Mouse (Mus musculus) left cerebral cortex, postnatal 25 days (tissue): Measurements from ENCODE around the gene Ybx2. TPM values are rescaled to one million over a fixed set of nuclear protein-coding genes. Genes with fewer than 3 reads are reported as not detected.
"Not testable (repeated sequence)": the region's sequence is repeated elsewhere in the genome, so short reads cannot be mapped to it uniquely, and the experiment has no call there.

ENCODE experiments used
- DNase-seq, 2 experiments: peaks; one replicate each; pipeline ENCODE4 v3.0.0; 2022; ENCODE audit warnings: low spot score in 2 of 2, mixed read lengths in 1 of 2
- intact Hi-C: fragments of 180-260 bp; cut with DNase I; formaldehyde crosslinking; loops from one replicate; pipeline ENCODE4 v1.15.1; 2025
- total RNA-seq, 2 experiments: library from RNA; stranded (reverse); gene quantifications; 2 replicates each; pipeline ENCODE4 v1.2.3; 2021

Gene Ybx2
- total RNA-seq, 2 experiments from 2014 or later, result 6.1 to 10.7 TPM

DNA sequence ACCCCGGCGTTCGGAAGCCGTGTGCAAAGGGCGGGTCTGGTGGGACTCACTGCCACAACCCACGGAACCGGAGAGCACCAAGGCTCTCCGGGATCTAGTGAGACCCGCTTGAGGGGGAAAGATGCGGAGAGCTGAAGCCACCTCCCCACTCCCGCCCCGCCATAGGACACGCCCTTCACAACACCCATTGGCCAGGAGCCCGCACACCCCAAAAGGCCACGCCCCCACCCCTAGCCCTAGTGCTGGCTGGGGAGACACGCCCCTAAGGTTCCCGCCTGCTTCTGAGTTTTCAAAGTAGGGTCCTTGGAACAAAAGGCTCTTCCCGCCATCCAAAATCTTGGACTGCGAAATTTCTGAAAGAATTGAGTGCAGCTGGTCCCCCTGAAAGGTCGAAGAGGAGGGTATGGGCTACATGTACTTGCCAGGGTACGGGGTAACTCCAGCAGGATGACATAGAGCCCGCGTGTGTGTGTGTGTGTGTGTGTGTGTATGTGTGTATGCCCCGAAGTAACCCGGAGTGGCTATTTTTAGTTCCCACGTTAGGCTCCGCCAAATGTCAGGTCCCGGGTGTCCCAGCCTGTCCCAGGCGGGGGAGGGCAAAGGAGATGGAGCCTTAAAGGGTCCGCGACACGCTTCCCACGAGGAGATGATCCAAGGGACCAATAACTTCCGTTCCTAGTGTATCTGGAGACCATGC is 12.6 kb downstream of the Ybx2 start, which contains the start of gene Slc2a4:
Gene Slc2a4 (minus strand): TSS at position 123 of the 697 bp plus-strand sequence.
- peak; percentile 23 to 35 for DNase-seq
- intact Hi-C loops, result loop anchor here (1.0 kb wide), 1 partner anchor 14 kb away; no protein-coding TSS in a partner anchor

DNA sequence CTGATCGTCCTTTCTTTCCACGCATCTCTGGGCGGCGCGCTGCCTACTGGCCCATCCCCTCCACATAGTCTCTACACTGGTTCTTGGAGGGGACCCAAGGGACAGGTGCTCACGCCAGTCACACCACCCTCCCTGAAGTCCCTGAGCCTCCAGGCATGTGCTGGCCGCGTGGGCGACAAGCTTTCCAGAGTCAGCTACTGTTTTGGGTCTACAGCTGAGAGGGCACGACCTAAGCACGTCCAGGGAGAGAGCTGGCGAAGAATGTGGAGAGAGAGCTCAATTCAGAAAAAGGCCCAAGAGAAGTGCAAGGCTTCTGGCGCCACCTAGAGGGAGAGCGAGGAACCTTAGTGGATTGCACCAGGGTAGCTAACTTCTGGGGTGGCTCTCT is 13.2 kb downstream of the Ybx2 start:
- intact Hi-C loops, result loop anchor here (1.0 kb wide), 1 partner anchor 14 kb away; no protein-coding TSS in a partner anchor
- peak; percentile 52 to 72 for DNase-seq

DNA sequence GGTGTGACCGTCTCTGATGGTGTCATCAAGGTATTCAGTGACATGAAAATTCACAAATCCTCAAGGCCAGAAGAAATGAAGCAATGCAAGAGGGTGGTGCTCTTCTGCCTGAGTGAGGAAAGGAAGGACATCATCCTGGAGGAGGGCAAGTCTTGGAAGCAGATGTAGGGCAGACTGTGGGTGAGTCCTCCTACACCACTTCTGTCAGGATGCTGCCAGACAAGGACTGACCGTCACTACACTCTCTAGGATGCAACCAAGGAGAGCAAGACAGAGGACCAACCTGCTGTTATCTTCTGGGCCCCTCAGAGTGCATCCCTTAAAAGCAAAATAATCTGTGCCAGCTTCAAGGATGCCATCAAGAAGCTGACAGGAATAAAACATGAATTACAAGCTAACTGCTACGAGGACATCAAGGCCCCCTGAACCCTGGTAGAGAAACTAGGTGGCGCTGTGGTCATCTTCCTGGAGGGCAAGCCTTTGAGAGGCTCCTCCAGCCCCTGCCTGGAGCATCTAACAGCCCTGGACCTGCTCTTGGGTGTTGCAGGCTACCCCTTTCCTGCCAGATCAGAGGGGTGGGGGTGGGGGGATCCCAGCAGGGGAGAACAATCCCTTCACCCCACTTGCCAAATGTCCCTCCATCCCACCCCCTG is 15.3 kb downstream of the Ybx2 start:
- peak in 1 of 2 experiments; percentile 32 for DNase-seq
- intact Hi-C loops, result no loop called here

DNA sequence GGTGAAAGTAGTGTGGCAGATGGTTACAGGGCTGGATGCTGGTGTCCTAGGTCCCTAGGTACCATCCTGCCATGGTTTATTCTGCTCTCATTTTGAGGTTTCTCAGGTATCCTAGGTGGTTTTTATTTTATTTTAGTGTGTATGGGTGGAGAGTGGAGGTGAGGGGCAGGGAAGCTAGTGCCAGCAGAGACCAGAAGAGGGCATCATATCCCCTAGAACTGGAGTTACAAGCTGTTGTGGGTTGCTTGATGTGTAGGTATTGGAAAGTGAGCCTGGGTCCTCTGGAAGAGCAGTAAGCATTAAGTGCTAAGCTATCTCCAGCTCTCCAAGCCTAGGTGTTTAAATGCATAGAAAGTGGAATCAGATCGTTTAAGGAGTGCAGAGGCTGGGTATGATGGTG is 16.7 kb downstream of the Ybx2 start:
- intact Hi-C loops, result no loop called here
- DNase-seq, result no peak

DNA sequence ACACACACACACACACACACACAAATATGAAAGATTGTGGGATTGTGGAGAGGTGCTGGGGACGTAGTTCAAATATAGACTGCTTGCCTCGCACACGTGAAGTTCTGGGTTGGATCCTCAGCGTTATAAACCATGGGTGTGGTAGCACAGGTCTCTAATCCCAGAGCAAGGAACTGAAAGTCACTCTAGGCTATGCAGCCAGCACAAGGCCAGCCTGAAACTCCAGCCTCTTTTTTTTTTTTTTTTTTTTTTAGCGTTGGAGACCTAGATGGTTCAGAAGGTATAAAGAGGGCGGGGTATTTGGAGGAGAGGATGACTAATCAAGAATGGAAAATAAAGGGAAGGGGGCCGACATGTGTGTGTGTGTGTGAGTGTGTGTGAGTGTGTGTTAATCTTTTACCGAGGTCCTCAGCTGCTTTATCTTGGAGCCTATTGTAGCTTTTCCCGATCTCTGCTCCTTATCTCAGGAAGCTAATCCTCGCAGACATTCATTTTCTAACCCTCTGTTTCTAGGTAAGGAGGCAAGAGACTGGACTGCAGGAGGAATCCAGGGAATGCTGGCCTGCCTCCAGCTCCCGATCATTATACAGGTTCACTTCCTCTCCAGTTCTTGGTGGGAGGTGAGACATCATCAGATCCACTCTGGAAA is 17.8 kb downstream of the Ybx2 start:
- DNase-seq, result no peak
- intact Hi-C loops, result no loop called here

DNA sequence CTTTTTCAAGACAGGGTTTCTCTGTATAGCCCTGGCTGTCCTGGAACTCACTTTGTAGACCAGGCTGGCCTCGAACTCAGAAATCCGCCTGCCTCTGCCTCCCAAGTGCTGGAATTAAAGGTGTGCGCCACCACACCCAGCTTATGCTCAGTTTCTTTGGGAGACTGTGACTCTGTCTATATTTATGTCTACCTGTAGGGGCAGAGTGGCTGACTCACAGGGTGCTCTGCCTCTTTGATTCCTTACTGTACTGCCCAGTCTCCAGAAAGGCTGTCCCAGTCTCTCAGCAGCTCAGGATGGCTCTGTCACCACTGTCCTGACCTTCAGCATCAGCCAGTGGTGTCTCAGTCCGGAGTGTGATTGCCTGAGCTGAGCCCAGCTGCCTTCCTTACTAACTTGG is 20.0 kb downstream of the Ybx2 start:
- DNase-seq, intact Hi-C loops: not testable (repeated sequence)

DNA sequence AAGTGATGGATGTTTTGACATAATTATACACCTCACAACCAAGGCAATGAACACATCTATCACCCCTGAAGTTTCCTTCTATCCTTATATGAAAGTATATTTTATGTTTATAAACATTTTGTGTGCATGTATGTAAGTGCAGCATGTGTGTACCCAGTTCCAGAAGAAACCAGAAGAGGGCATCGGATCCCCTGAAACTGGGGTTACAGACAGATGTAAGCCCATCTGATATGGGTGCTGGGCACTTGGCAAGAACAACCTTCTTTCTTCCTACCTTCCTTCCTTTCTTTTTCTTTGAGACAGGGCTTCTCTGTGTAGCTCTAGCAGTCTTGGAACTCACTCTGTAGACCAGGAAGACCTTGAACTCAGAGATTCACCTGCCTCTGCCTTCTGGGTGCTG is 20.6 kb downstream of the Ybx2 start:
- intact Hi-C loops, result no loop called here

DNA sequence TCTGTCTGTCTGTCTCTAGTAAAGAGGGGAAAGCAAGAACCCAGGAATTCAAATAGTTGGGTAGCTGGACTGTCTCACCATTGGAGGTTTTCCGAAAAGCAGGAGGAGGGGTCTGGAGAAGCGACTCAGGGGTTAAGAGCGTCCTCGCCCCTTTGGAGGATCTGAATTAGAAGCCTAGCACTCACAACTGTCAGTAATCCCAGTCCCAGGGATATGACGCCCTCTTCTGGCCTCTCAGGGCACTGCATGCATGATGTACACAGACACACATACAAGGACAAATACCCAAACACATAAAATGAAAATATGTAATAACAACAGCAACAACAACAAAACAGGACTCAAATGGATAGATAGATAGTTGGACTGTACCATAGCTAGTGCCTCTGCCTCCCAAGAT is 25.0 kb downstream of the Ybx2 start:
- intact Hi-C loops, result no loop called here
- DNase-seq, result no peak

More for the DNA sequence above, 20.6 kb downstream of the Ybx2 start:
- DNase-seq, result no peak

DNA sequence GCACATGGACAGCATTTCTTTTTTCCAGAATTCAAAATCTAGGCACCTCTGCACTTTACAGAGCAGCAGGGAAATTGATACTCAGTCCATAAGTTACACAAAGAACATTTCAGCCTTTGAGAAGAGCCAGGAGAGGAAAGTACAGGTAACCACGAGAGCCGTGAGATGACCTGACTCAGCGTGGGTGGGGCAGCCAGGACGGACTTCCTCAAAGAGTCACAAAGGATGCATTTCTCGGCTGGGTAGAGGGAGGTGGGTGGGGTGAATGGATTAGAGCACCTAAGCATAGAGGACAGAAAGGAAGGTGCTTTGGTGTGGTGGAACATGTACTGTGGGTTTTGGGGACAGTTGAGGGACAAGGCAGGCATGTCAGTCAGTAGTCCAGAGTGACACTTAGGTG is 26.2 kb downstream of the Ybx2 start:
- intact Hi-C loops, result no loop called here
- no peak for DNase-seq

DNA sequence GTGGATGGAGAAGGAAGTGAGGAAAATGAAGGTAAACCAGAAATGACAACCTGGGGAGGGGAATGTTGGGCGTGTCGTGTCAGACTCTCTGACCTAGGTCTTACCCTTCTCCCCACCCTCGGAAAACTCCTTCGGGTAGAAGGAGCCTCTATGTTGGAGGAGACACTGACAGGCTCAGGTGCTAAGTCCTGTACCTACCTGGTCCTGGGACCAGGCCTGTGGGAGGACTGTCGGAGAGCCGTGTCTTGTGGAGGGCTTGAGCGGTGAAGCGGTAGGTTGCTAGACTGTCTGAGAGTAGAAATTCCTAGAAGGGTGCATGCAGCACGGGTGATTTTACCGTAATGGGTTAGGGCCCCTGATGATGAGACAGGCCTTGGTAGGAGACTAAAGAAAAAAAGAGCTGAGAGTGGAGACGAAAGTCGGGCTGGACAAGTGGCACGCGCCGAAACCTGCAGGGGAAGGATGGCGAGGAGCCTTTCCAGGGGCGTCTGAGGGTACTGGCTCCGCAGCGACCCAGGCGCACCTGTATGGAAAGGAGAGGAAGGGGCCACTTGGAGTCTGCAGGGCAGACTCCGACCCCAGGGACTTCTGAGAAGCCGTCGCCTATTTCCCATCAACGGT is 29.2 kb downstream of the Ybx2 start, which contains the start of gene Cldn7:
Gene Cldn7 (plus strand): TSS at position 130 of the 621 bp plus-strand sequence.
- intact Hi-C loops, result no loop called here
- DNase-seq, result no peak

DNA sequence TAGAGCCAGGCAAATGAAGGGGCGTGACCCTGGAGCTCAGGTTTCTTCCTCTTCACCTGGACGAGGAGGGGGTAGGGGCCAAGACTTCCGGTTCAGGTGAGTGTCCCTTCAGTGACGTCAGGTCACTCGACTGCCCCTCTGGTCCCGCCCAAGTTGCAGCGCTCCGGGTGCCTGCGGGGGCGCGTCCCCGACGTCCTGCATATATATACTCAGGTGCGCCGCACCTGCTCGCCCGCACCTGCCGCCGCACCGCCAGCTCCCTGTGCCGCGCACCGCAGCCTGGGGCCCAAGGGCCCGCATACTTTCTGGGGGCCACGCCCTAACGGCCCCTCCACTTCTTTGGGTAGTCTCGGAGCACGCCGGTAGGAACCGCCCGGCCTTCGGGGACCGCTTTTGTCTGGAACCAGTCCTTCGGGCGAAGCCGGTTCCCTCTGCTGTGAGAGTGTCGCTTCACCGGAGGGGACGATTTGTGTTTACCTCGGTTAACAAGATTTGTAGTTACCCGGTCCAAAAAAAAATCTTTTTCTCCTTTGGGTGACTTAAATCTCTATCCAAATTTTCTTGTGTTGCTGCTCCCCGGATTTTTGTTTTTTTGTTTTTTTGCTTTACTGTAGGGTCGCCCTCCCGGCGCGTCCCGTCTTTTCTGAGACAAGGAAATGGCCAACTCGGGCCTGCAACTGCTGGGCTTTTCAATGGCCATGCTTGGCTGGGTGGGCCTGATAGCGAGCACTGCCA is 29.8 kb downstream of the Ybx2 start:
- intact Hi-C loops, result no loop called here
- no peak for DNase-seq

DNA sequence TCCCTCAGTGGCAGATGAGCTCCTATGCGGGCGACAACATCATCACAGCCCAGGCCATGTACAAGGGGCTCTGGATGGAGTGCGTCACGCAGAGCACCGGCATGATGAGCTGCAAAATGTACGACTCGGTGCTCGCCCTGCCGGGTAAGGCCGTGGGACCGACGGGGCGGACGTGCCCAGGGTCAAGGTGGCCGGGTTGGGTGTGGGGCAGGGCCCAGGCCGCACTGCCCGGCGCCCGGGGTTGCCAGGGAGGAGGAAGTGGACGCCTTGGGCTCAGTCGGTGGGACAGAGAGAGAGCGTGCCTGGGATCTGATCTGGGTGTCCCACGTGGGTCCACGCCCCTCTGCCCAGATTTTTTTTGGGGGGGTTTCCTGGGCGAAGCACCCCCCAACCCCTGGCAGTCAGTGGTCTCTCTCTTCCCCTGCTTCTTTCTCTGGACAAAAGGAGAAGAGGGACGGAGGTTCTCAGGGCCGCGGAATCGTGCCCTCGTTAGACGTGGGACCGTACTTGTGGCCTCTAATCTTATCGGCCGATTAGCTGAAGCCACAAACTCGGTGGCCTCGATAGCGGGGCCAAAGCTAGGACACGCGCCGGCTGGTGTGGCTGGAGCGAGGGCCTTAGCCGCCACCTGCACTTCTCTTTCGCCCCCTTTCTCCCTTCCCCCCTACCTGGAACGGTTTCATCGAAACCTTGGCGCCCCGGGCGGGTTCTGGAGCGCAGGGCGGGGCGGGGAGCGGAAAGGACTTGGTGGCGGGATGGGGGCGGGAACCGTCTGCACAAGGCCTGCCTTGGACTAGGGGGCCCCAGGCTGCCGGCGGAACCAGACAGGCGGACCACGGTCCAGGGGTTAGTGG is 30.6 kb downstream of the Ybx2 start:
- no peak for DNase-seq
- intact Hi-C loops, result no loop called here

DNA sequence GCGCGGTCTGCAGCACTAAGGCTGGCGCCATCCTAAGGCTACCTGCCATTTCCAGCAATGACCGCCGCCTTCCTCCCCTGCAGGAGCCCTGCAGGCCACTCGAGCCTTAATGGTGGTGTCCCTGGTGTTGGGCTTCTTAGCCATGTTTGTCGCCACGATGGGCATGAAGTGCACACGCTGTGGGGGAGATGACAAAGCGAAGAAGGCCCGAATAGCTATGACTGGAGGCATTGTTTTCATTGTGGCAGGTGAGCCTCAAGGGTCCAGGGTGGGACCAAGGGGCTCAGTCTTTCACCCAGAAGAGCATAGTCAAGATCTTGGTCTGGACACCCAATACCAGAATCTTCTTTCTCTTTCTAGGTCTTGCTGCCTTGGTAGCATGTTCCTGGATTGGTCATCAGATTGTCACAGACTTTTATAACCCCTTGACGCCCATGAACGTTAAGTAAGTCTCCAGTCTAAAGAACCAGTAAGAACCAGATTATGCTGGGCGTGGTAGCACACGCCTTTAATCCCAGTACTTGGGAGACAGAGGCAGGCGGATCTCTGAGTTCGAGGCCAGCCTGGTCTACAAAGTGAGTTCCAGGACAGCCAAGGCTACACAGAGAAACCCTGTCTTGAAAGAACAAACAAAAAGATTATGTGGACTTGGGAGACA is 31.4 kb downstream of the Ybx2 start:
- intact Hi-C loops, result no loop called here
- no peak for DNase-seq

DNA sequence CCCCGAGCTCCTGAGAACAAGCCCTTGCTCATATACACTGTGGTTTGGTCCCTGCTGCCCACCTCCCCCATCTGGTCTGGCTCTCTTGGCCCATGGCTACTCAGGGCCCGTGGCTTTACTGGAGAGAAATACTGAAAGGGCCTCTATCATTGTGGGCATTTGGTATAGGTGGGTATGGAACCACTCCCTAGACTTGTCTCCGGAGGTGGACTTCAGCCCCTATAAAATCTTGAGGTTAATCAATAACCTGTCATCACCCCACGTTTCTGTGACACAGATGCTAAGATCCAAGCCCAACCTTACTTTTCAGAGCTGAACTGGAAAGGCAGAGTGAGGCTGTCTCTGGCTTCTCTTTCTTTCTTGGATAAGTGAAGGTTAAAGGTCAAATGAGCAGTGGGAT is 33.2 kb downstream of the Ybx2 start:
- no peak for DNase-seq
- intact Hi-C loops, result no loop called here

DNA sequence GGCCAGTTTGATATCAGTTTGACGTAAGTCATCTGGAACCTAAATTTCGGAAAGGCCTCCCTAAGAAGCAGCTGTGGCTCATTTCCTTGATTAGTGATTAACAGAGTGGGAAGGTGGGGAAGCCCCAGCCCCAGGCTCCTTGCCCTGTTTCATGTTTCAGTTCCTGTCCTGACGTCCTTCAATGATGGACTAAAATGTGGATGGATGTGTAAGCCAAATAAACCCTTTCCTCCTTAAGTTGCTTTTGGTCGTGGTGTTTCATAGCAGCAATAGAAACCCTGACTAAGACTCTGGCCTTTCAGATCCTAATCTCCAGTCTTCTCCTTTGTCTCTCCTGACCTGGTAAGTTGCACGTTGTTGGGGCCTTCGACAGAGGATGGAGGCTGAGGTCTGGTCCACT is 34.6 kb downstream of the Ybx2 start:
- no peak for DNase-seq
- intact Hi-C loops, result no loop called here

DNA sequence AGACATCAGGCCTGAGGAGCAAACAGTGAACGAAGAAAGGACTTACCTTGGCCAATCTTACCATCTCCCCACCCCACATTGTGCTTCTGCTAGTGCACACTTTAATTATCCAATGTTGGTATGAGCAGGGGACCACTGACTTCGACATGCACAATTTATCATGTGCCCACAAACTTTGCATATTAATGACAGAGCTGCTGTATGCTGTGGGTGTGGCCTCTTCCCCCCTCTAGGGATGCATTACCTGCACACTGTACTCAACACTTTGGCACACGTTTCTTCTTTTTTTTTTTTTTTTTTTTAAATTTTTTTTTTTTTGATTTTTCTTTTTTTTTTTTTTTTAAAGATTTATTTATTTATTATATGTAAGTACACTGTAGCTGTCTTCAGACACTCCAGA is 35.2 kb downstream of the Ybx2 start:
- intact Hi-C loops, result no loop called here
- DNase-seq, result no peak

DNA sequence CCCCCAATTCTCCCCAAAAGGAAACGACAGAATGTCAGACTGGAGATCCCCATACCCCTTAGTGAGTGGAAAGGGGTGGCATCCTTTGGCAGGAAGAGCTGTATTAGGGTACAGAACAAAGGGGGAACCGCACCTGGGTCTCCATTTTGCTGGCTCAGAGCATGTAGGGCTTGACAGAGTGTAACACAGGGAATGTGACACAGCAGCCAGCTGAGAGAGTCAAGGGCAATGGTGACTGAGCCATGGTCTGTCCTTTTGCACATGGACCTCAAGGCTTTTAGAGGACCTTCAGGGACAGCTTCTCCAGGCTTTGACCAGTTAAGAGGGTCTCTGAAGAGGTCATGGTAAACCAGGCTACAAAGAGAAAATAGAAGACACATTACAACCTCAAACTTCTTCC is 39.3 kb downstream of the Ybx2 start:
- intact Hi-C loops, result no loop called here
- no peak for DNase-seq

DNA sequence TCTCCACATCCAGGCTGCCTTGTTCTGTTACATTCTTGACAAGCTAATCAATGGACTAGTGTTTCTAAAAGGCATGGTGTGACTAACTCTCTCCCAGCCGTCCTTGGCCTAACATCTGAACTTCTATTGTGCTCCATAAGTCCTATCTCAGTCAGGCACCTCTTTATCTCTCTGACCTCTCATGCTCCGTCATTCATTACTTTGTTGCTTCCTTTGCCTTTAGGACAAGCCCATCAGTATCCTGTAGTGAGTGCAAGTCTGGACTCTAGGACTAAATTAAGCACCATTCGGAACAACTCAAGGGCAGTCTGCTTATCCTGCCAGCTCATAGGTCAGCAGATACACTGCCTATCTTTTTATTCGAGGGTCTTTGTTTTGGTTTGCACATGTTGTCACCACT is 40.7 kb downstream of the Ybx2 start:
- intact Hi-C loops, result no loop called here
- DNase-seq, result no peak
